Mouse (Mus musculus): ENCODE results near the gene Bace2. TPM values are rescaled to one million over a fixed set of nuclear protein-coding genes. Genes with fewer than 3 reads are reported as not detected.

Bace2 gene
- total RNA-seq, 4 experiments from 2014 or later, result 8.1 to 17.8 (median 13.8) TPM

DNA sequence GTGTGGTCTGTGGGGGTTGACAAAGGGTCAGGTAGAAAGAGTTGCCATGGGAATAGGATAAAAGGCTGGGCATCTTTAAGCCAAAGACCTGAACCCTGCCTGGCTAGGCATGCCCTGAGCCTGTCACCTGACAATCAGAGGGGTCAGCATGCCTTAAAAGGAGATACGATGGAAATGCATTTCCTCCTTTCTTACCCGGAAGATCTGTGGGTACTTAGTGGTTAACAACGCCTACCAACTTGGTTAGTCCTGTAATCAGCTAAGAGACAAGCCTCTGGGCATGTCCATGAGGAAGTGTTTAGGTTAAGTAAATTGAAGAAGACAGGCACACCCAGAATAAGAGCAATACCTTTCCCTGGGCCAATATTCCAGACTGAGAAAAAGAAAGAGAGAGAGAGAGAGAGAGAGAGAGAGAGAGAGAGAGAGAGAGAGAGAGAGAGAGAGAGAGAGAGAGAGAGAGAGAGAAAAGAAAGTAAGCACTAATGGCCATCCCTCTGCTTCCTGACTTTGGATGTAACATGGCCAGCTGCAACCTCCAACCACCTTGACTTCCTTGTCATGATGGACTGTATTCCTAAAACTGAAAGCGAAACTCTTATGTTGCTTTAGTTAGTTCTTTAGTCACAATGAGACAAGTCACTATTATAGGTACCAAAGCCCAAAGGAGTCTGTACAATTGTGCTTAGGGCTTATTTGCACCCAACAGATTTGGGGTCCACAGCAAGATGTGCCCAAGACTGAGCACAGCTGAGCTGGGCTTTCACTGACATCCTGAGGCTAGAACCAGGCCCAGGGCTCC, 111.7 kb downstream of the Bace2 start:
- no peak for DNase-seq (ENCODE audit: low spot score)

DNA sequence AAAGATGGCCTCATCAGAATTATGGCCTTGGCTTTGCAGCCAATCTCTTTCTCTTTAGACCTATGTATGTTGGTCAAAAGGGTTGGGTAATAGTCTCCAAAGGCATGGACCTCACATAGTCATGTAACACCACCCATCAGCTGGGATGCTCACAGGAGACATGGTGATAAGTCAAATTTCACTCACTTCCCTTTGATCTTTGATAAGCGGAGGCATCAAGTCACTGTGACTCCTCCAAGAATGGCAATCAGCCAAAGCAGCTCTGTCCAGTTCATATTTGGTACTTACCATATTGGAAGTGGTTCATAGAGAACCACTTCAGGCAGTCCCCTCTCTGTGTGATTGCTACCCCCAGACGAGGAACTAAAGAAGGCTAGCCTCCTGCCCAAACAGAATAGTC, 118.1 kb downstream of the Bace2 start:
- no peak for DNase-seq (ENCODE audit: low spot score)

DNA sequence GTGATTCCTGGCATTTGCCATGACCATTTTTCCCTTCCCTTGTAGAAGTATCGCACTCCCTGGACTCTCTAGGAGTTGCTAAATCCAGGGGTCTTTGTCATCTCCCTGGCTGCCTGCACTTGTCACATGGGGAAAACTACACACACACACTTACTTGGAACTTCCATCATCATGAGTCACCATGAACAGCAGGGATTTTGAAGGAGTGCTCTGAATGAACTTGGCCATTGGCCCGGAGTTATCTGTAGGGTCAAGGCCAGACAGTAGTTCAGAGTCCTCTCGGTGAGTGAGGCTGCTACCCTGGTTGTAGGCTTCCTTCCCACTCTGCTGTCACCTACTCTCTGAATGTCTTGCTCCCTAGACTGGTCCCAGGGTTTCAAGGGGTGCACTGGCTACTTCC, 119.0 kb downstream of the Bace2 start:
- DNase-seq (ENCODE audit: low spot score), result peak; percentile 44

DNA sequence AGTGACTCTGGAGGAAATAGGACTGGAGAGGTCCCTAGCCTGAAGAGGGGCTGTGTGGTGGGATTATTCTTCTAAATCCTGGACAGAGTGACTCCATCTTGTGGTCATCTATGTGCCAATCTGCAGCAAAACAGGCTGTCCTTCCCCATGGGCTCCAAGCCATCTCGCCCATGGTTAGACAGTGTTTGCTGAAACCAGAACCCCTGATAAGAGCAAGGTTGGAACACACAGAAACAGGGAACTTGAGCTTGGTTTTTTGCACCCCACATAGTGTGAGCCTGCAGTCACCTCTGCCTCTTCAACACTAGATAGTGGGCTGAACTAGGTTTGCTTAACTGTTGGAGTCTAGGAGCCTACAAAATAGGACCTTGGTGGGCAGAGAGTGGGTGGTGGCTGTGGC, 120.0 kb downstream of the Bace2 start:
- no peak for DNase-seq (ENCODE audit: low spot score)

DNA sequence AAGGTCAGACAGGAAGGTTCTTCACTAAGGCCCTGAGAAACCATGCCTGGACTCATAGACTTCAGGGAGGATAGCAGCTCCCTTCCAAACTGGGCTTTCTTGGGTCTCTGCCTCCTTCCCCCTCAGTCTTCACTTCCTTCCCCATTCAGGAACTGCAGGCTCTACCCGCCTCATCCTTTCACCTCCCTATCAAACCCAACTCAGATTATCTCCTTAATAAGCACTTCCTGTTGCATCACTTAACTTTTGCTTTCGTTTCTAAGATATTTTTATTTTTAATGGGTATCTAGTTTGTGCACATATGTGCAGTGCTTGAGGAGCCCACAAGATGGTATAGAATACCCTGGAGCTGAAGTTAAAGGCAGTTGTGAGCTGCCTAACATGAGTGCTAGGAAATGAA, 122.1 kb downstream of the Bace2 start:
- DNase-seq (ENCODE audit: low spot score), result no peak

DNA sequence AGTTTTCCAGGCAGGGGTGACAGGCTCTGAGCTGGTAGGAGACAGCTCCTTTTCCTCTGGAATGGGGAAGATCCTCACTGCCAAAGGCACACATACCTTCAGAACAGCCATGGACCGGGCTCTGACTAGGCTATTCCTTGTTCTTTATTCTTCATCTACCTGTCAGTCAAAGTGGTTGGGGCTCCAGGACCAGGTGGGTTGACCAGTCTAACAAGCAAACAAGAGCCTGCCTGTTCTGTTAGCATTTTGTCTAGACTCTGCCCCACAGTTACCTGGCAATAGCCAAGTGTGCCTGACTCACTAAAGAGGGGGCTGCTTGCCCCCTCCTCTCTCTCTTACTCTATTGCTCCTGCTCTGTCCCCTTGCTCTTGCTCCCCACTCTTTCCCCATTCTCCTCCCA, 135.8 kb downstream of the Bace2 start:
- no peak for DNase-seq (ENCODE audit: low spot score)

Other genes with a start within 250 kb of the Bace2 start
- not detected for gene Dscam, start 186.0 kb upstream of the Bace2 start, total RNA-seq (2022)
- gene Mx1, start 106.2 kb downstream of the Bace2 start, total RNA-seq (2022), result 1 to 10 TPM; 1.2 to 2.2 (median 1.9) TPM
- not detected for gene Fam3b, start 158.1 kb downstream of the Bace2 start, total RNA-seq (2022)